Mouse (Mus musculus) mouse trophoblast stem cell (cell line): Measurements from ENCODE around the gene Tpp1.
"Not testable (repeated sequence)": the region's sequence is repeated elsewhere in the genome, so short reads cannot be mapped to it uniquely, and the experiment has no call there.

ENCODE experiments used
- in situ Hi-C, 2 experiments: fragments of 300-500 bp; cut with MseI, MboI; formaldehyde crosslinking; loops; 2 replicates in 1 of 2; 3 replicates in 1 of 2; pipeline ENCODE4 v1.15.1; 2025

Gene Tpp1

GRCm38 (mm10) chr7:105762517-105763270 is 10.7 kb upstream of the Tpp1 start:
- in situ Hi-C loops: no loop called here

- in situ Hi-C loops: no loop called here
Measured at GRCm38 (mm10) chr7:105761813-105762484, 9.9 kb upstream of the Tpp1 start.

- in situ Hi-C loops: no loop called here
Measured at GRCm38 (mm10) chr7:105753281-105753680, 1.2 kb upstream of the Tpp1 start.

DNA sequence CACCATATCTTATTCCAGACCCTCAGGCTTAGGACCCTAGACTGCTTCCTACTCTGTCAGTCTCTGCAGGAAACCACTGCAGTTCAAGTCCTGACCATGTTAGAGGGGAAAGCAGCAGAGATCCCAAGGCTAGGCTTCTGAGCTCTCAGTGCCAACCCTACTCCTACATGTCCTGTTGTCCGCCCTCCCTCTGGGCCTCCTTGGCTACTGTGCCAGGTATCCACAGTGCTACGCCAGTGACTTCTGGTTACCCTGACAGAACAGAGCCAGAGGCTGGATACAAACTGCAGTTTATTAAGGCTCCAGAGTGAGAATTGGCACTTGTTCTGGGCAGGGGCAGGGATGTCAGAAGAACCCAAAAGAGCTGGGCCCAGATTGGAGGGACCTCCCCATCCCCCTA is 681 bp upstream of the Tpp1 start:
- in situ Hi-C loops: no loop called here

DNA sequence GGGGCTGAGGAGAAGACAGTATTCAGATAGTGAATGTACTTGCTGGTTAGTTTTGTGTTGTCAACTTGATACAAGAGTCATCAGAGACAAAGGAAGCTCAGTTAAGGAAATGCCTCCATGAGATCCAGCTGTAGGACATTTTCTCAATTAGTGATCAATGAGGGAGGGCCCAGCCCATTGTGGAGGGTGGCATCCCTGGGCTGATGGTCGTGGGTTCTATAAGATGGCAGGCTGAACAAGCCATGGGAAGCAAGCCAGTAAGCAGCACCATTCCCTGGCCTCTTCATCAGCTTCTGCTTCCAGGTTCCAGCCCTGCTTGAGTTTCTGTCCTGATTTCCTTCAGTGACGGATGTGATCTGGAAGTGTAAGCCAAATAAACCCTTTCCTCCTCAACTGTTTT is 4.3 kb downstream of the Tpp1 start:
- in situ Hi-C loops: no loop called here

DNA sequence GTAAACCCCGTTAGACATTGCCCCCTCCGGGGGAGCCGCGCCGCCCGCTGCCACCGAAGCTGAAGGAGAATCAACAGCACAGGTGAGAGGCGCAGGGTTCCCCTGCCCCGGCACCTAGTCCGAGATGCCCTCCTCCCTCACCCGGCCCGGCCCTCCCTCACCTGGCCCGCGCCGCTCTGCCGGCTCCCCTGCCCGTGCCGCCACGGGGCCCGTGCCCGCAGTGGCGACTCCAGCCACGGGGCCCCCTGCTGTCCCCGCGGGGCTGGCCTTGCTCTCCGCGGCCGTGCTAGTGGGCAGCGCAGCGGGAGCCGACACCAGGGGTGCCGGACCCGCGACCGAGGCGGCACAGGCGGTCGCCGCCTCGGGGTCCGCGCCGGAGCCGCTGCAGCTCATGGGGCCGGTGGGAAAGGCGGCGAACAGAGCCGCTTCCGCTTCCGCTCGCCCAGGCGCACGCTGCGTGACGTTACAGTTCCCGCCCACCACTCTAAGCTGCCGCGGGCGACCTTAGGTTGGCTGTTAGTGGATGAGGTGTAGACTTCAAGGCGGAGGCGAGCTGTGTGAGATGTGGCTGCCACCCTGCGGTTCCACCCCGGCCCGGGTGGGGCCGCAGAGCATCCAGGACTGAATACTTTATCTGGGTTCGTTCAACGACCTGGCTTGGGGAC is 8.0 kb downstream of the Tpp1 start, which contains the start of gene Taf10:
TSS of gene Taf10 (minus strand) at position 436 of the 665 bp plus-strand sequence.
- in situ Hi-C loops: no loop called here

DNA sequence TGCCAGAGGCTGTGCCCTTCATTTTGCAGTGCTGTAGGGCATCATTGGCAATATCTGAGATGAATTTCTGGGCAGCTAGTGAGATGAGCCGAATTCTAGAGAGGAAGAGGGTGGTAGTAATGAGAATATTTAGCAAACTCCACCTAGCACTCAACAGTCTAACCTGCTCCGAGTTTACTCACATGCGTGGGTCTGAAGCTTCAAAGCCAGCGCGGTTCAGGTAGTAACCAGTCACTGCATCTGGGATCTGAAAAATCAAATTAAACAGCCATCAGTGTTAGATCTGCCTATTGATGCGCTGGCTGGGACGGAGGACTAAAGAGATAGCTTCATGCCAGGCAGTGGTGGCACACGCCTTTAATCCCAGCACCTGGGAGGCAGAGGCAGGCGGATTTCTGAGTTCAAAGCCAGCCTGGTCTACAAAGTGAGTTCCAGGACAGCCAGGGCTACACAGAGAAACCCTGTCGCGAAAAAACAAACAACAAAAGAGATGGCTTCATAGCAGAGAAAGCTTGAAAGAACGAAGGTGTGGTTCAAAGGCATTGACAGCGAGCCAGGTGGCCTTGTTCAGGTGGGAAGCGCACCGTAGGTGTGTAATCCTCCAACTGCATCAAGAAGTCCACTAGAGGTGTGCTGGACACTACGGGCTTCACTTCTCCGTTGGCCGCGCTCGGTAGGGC is 8.6 kb downstream of the Tpp1 start:
- in situ Hi-C loops: not testable (repeated sequence)

- in situ Hi-C loops: not testable (repeated sequence)
Measured at GRCm38 (mm10) chr7:105742539-105743215, 9.4 kb downstream of the Tpp1 start.

GRCm38 (mm10) chr7:105741978-105742377 is 10.1 kb downstream of the Tpp1 start:
- in situ Hi-C loops: no loop called here

DNA sequence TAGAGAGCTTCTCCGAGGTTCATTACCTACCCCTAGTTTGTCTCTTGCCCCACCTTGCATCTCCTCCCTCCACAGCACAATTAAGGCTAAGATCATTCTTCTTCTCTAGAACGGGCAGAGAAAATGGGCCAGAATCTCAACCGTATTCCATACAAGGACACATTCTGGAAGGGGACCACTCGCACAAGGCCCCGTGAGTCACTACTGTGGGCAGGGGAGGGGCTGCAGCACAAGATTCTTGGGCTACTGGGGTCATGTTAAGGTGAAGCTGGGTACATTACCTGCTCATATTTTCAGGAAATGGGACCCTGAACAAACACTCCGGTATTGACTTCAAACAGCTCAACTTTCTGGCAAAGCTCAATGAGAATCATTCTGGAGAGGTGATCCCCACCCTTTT is 11.2 kb downstream of the Tpp1 start:
- in situ Hi-C loops: no loop called here

GRCm38 (mm10) chr7:105740089-105740795 is 11.8 kb downstream of the Tpp1 start:
- in situ Hi-C loops: no loop called here

GRCm38 (mm10) chr7:105738948-105739347 is 13.1 kb downstream of the Tpp1 start:
- in situ Hi-C loops: loop anchor here in 1 of 2 experiments (10.0 kb wide), 1 partner anchor 66 kb away; no protein-coding TSS in a partner anchor

DNA sequence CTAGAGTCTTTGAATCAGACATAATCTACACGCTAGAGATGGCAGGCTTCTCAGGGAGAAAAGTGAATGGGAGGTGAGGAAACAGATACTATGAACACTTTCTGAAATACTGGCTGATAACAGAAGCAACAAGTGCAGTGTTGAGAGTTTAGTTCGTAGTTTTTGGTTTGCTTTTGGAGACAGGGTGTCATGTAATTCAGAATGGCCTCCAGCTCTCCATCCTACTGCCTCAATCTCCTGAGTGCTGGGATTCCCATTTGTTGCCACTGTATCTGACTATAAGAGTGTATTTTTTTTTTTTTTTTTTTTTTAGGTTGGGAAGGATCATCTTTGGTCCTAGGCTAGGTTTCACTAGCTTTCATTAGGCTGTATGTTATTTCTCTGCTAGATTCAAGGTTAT is 13.7 kb downstream of the Tpp1 start:
- in situ Hi-C loops: loop anchor here in 1 of 2 experiments (10.0 kb wide), 1 partner anchor 67 kb away; no protein-coding TSS in a partner anchor

DNA sequence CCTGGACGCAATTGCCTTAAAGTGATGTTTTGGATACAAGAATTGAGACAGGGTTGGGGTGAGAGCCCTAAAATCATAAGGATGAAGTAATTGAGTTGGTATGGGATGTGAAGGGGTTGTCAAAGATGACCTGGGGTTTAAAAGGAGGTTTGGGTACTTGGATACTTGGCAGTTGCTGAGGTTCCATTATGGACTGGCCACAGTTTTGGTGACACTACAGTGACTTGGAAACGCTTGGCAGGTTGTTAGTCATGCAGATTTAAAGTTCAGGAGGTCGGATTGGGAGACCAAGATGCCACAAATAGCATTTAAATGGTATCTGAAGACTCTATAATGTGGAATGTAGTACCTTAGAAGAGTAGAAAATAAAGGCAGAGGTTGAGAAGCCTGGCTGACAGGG is 14.4 kb downstream of the Tpp1 start:
- in situ Hi-C loops: loop anchor here in 1 of 2 experiments (10.0 kb wide), 1 partner anchor 67 kb away; no protein-coding TSS in a partner anchor

DNA sequence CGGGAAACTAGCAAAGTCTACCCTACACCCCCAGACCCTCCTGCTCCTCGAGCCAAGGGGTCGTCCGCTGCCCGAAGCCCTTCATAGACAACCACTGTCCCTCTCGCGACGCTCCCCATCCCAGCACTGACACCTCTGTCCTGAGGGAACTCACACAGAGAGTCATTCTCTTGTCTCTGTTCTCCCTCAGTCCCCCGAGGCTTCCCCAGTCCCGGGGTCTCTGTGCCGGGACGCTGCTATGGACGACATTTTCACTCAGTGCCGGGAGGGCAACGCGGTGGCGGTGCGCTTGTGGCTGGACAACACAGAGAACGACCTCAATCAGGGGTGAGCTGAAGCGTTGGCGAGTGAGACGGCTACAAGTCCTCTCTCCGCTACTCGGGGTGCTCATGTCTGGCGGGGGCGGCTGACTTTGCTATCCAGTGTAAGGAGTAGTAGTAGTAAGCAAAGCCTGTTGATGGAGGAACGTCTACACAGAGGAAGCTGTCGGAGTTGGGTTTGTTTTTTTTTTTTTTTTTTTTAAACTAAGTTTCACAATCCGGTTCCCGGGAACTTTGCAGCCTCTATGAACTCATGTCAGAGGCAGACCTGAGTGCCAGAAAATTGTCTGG is 15.0 kb downstream of the Tpp1 start, which contains the start of gene Rrp8:
TSS of gene Rrp8 (minus strand) at position 475 of the 611 bp plus-strand sequence.
- in situ Hi-C loops: loop anchor here in 1 of 2 experiments (10.0 kb wide), 1 partner anchor 68 kb away; no protein-coding TSS in a partner anchor

DNA sequence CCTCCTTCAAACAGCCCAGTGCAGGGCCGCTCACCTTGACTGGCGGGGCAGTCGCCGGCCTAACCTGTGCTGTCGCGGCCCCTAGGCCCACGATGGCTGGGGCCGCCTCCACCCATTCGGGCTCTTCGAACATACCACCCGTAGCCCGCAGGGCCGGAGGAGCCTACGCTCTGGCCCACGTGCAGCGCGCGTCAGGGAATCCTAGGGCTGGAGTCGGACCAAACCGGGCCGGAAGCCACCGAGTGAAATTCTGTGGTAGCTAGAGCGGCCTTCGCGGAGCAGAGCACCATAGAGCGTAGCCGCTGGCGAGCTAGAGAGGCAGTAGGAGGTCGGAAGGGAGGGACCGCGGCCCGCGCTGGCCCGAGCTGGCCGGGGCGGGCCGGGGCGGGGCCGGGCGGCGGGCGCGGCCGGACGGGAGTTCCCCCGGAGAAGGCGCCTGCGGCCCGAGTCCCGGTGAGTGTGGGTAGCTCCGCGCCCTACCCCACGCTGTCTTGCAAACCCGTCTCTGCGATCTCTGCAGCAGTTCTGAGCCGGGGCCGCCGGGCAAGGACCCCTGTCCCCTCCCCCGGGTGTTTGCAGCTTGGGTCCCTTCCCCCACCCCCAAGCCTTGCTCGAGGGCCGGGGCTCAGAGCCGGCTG is 15.7 kb downstream of the Tpp1 start, which contains the start of gene Ilk:
TSS of gene Ilk (plus strand) at position 329 of the 638 bp plus-strand sequence.
- in situ Hi-C loops: loop anchor here in 1 of 2 experiments (10.0 kb wide), 1 partner anchor 68 kb away; no protein-coding TSS in a partner anchor

- in situ Hi-C loops: loop anchor here in 1 of 2 experiments (10.0 kb wide), 1 partner anchor 69 kb away; no protein-coding TSS in a partner anchor
Measured at GRCm38 (mm10) chr7:105735464-105735863, 16.6 kb downstream of the Tpp1 start.

GRCm38 (mm10) chr7:105734826-105735225 is 17.2 kb downstream of the Tpp1 start:
- in situ Hi-C loops: loop anchor here in 1 of 2 experiments (10.0 kb wide), 1 partner anchor 70 kb away; no protein-coding TSS in a partner anchor

- in situ Hi-C loops: loop anchor here in 1 of 2 experiments (10.0 kb wide), 1 partner anchor 71 kb away; no protein-coding TSS in a partner anchor
Measured at GRCm38 (mm10) chr7:105733836-105734235, 18.2 kb downstream of the Tpp1 start.
